Mouse (Mus musculus): ENCODE data around the gene Nlrp9a. TPM values are rescaled to one million over a fixed set of nuclear protein-coding genes. Genes with fewer than 3 reads are reported as not detected.
"Not testable (repeated sequence)": the region's sequence is repeated elsewhere in the genome, so short reads cannot be mapped to it uniquely, and the experiment has no call there.

Nlrp9a gene
- polyA plus RNA-seq (2016; fragmentation: Nextera tagmentation; extraction: Ambion mirVana): not detected in 2 replicates

DNA sequence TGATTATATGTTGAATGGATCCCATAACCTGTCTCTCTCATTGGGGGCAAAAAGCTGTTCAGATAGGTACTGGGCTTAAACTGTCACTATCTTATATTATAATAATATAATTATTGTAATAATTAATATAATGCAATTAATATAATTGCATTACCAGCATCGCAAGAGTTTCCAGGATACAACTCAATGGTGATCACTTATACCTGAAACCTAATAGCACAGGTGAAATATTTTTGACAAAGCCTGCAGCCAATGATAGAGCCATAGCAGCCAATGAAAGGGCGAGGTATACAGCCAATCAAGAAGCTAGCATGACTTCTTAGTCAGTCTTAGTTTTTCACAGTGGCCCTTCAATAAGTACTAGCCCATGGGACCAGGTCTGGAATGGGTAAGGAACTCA, at the start of gene Nlrp9a:
Gene Nlrp9a, plus strand, starts transcription at position 301 of the 400 bp plus-strand sequence.
- not testable (repeated sequence) for H3K27me3 ChIP-seq (ENCODE audit: low read depth, poor library complexity, severe bottlenecking); H3K9me3 ChIP-seq (replicated peaks); H3K4me3 ChIP-seq; H3K27ac ChIP-seq (replicated peaks); DNase-seq (ENCODE audit: low spot score); H3K36me3 ChIP-seq; H3K4me1 ChIP-seq
- WGBS: 70% methylated on average over 2 of the region's 2 CpGs

DNA sequence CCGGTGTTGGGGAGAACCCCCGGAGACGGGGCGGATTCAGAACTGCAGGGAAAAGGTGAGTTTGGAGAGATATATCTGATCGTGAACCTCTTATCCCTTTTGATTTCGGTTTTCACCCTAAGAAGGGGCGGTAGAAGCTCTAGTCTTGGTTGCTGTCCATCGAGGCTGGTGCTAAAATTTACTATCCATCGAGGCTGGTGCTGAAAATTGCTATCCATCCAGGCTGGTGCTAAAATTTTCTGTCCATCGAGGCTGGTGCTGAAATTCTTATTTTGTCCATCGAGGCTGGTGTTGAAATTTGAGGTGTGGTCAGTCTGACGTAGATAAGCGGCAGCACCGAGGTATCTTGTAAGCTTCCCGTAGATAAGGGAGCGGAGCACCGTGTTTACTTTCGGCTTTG, 45.3 kb upstream of the Nlrp9a start:
- DNase-seq (ENCODE audit: low spot score); H3K27me3 ChIP-seq (ENCODE audit: low read depth, poor library complexity, severe bottlenecking); H3K36me3 ChIP-seq; H3K27ac ChIP-seq (replicated peaks); H3K4me3 ChIP-seq; H3K4me1 ChIP-seq: not testable (repeated sequence)
- peaks cover 17% of the 10 kb centered on the region; the same call in 1 of the 2 replicates for H3K9me3 ChIP-seq (replicated peaks)
- WGBS: 83% methylated on average over 18 of the region's 18 CpGs

DNA sequence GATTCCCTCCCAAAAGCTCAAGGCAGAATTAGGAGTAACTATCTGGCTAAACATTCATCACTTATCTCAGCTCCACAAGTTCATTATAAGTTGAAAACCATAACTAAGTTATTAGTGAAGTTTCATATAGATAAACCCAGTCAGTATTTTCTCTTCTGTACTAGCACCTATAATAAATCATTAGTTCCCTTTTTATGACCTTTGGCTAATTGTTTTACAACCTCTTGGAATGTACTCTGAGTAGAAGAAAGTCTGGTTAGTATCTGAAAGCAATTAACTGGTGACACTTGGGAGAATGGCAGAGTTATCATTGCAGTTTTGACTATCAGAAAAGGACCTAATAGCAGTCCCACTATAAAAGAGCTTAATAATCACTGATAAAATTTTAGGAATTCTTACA, 54.3 kb downstream of the Nlrp9a start:
- Histone ChIP-seq H3K27ac (replicated peaks) (no peak overlapping the region), H3K27me3 (ENCODE audit: low read depth, poor library complexity, severe bottlenecking) (no peaks in the 10 kb centered on the region), H3K36me3 (no peaks in the 10 kb centered on the region), H3K4me1 (no peaks in the 10 kb centered on the region), H3K9me3 (replicated peaks) (no peaks in the 10 kb centered on the region), H3K4me3 (no peak overlapping the region)
- DNase-seq (ENCODE audit: low spot score): no peak

DNA sequence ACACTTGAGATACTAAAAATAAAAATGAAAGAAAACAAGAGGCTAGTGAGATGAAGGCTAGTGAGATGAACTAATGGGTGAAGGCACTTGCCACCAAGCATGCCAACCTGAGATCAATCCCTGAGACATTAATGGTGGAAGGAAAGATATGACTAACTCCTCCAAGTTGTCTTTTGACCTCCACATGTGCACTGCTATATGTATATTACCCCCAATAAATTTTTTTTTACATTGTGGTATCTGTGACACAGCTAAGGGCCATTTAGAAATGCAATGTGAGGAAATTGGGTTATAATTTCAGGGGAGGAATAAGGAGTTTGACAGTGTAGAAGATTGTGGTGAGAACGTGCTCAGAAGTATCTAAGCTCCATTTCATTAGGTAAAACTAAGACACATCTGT, 55.0 kb downstream of the Nlrp9a start:
- H3K4me1 ChIP-seq: no peaks in the 10 kb centered on the region
- 86% methylated on average over 1 of the region's 1 CpGs for WGBS
- H3K27ac ChIP-seq (replicated peaks): no peak overlapping the region
- no peaks in the 10 kb centered on the region for H3K36me3 ChIP-seq
- no peaks in the 10 kb centered on the region for H3K27me3 ChIP-seq (ENCODE audit: low read depth, poor library complexity, severe bottlenecking)
- H3K9me3 ChIP-seq (replicated peaks): no peaks in the 10 kb centered on the region
- no peak for DNase-seq (ENCODE audit: low spot score)
- no peak overlapping the region for H3K4me3 ChIP-seq

DNA sequence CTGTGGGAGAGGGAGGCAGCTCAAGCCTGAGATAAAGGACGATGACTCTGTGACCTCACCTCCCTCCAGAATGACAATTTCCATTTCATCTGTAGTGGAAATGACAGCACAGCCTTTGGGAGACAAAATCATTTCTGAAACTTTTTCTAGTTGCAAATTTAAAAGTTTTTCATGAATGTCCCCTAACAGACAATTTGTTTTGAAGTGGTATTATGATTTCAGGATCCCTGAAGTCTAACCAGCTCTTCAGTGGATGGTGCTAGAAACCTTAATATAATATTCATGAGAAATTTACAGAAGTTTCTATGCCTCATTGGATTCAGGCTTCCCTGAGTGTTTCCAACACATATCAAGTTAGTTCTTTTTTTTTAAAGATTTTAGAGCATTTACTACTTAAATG, 83.5 kb downstream of the Nlrp9a start, which contains the start of gene Vmn1r185:
Gene Vmn1r185, minus strand, starts transcription at position 101 of the 400 bp plus-strand sequence.
- DNase-seq (ENCODE audit: low spot score); H3K36me3 ChIP-seq; H3K9me3 ChIP-seq (replicated peaks); H3K4me1 ChIP-seq; H3K27ac ChIP-seq (replicated peaks); H3K27me3 ChIP-seq (ENCODE audit: low read depth, poor library complexity, severe bottlenecking); H3K4me3 ChIP-seq: not testable (repeated sequence)
- WGBS: 89% methylated on average over 1 of the region's 1 CpGs

Small RNA genes lying within 50 kb of the gene (microRNA-seq; reads per million reads assigned to microRNA genes)
- not detected for gene Gm25947

Other genes starting within 250 kb of the Nlrp9a start
- not detected in 2 replicates for gene Cyp2a4, start 227.9 kb upstream of the Nlrp9a start, polyA plus RNA-seq (2016; fragmentation: Nextera tagmentation; extraction: Ambion mirVana)
- not detected in 2 replicates for gene Nlrp9c, start 131.3 kb upstream of the Nlrp9a start, polyA plus RNA-seq (2016; fragmentation: Nextera tagmentation; extraction: Ambion mirVana)
- gene Nlrp4a, start 99.9 kb upstream of the Nlrp9a start, polyA plus RNA-seq (2016; fragmentation: Nextera tagmentation; extraction: Ambion mirVana): not detected in 2 replicates
- not detected in 2 replicates for gene Vmn1r185, start 83.4 kb downstream of the Nlrp9a start, polyA plus RNA-seq (2016; fragmentation: Nextera tagmentation; extraction: Ambion mirVana)
- gene Cyp2b23, start 151.4 kb downstream of the Nlrp9a start, polyA plus RNA-seq (2016; fragmentation: Nextera tagmentation; extraction: Ambion mirVana): not detected in 2 replicates
- not detected in 2 replicates for gene Cyp2b19, start 222.1 kb downstream of the Nlrp9a start, polyA plus RNA-seq (2016; fragmentation: Nextera tagmentation; extraction: Ambion mirVana)